Mouse (Mus musculus): ENCODE results near the gene Babam2.

Gene Babam2

GRCm38 (mm10) chr5:32001771-32002170, 304.3 kb downstream of the Babam2 start:
- DNase-seq: no peak

DNA sequence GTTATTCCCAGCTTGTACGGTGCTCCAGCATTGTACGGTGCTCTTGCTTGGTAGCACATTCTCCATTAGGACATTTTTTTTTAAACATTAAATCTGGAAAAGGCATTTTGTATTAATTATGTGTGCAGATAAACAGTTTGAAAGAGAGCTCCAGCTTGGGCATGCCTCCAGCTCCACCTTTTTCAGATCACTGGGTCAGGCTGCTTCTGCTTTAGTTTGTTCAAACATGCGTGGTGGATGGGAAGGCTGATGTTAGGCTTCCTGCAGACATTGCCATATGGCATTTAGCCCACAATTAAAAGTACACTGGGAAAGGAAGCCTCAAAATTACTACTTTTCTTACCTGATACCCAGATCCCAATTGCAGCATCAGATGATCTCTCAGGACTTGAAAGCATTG, 310.9 kb downstream of the Babam2 start:
- DNase-seq: peak in 1 of 2 experiments; percentile 27

- no peak for DNase-seq
These were observed 312.6 kb downstream of the Babam2 start for GRCm38 (mm10) chr5:32010056-32010455.

DNA sequence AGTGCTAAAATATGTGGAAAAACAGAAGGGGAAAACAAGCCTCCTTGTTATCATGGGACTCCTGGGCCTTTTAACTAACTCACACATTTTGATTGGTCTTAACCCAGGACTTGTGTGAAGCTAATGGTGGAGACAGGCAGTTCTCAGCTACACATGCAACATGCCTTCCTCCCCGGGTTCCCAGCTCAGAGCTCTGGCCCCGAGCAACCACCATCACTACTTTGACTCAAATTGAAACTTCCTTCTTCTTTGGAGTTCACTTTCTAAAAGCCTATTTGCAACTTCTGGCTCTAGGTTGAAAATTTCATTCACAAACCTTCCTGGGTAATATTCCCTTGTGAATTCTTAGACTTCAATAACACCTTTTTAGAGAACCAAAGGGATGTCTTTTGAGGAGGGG, 315.6 kb downstream of the Babam2 start:
- DNase-seq: no peak

GRCm38 (mm10) chr5:32014786-32015185, 317.3 kb downstream of the Babam2 start:
- no peak for DNase-seq

GRCm38 (mm10) chr5:32015949-32016478, 318.5 kb downstream of the Babam2 start:
- DNase-seq: no peak

GRCm38 (mm10) chr5:32017686-32018085, 320.2 kb downstream of the Babam2 start:
- no peak for DNase-seq

DNA sequence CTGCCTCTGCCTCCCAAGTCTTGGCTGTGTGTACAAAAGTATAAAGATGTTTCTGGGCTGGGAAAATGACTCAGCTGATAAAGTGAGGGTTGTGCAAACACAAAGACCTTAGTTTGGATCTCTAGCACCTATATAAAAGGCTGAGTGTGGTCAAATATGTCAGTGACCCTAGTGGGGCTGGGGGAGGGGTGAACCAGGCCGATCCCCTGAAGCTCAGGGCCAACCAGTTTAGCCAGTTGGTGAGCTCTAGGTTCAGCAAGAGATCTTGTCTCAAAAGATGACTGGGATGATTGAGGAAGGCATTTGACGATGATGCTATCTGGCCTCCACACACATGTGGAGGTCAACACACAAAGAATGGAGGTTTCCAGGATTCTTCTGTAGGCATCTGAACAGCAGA, 320.8 kb downstream of the Babam2 start:
- DNase-seq: no peak

DNA sequence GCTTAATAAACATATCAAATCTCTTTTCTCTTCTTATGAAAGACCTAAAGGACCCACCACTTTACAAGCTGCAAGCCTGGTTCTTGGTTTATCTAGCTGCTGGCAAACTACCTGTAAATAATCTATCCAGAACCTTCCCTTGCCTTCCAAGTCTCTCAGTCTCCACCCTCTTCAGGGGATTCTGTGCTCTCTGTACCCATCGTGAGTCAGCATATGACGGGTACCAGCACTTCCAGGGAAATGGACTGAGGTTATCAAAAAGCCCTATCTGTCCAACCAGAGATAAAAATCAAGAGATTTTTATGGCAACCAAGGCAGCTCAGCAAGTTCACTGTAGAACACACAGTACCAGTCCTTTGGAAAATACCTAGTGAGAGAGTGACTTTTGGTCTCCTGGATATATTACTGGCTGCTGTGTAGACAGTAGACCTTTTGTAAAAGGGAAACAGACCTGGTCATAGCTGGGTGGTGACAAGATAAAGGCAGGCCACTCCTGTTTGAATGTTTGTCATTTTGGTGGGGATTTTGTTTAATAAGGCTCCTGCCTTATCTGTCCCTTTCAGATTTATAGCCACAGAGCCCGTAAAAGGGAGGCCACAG, 332.4 kb downstream of the Babam2 start:
- DNase-seq: no peak

DNA sequence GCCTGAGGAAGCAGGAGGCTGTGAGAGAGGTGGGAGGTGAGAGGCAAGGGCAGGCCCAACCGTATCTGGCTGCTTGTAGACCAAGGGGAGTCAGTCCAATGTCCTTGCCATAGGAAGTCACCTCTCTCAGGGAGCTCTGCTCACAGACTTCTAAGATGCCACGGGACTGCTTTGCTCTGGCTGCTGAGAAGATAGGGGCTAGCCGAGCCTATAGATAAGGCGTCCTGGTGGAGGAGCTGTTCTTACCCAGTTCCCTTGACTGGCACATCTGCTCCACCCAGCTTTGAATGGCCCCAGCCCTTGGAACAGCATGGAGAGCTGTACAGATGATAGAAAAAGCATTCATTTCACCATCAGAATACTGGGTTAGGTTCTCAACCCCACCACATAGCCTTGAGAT, 335.7 kb downstream of the Babam2 start:
- no peak for DNase-seq

GRCm38 (mm10) chr5:32033621-32034020, 336.1 kb downstream of the Babam2 start:
- DNase-seq: no peak

- DNase-seq: no peak
These were observed 337.1 kb downstream of the Babam2 start for GRCm38 (mm10) chr5:32034475-32035054.

GRCm38 (mm10) chr5:32035721-32036320, 338.3 kb downstream of the Babam2 start:
- no peak for DNase-seq

GRCm38 (mm10) chr5:32036896-32037295, 339.4 kb downstream of the Babam2 start:
- DNase-seq: peak; percentile 39 to 60

- no peak for DNase-seq
These were observed 340.1 kb downstream of the Babam2 start for GRCm38 (mm10) chr5:32037546-32037945.

DNA sequence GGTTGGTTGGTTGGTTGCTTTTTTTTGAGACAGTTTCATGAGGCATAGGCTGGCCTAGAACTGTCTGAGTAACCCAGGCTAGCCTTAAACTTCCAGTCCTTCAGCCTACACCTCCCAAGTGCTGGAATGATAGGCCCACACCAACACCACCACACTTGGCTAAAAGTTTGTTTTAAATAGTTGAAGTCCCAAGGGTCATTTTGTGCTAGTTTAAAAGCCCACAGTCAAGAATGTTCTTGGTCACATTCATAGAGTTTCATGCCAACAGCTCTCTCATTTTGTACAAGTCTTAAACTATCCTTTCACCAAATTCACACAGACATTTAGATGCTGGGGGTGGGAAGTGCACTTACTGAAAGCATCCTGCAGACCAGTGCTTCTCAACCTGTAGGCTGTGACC, 341.5 kb downstream of the Babam2 start:
- no peak for DNase-seq

GRCm38 (mm10) chr5:32039511-32039910, 342.0 kb downstream of the Babam2 start:
- DNase-seq: no peak

DNA sequence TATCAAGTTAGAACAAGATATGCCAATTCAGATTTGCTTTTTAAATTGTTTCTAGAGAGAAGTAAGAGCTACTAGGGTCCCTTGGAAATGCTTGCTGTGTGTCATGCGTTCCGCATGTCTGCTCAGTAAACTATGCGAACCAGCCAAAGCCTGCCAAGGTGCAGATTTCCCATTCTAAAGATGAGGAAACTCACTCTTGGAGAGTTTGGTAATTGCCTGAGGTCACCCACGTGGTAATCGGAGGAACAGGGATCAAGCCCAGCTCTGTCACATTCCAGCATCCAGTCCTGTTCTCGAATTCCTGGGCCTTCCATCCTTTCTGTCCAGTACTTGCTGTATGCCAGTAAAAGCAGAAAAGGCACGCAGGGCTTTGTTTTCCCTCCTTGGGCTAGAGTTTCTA, 345.7 kb downstream of the Babam2 start:
- DNase-seq: no peak

GRCm38 (mm10) chr5:32043996-32044395, 346.5 kb downstream of the Babam2 start:
- no peak for DNase-seq

DNA sequence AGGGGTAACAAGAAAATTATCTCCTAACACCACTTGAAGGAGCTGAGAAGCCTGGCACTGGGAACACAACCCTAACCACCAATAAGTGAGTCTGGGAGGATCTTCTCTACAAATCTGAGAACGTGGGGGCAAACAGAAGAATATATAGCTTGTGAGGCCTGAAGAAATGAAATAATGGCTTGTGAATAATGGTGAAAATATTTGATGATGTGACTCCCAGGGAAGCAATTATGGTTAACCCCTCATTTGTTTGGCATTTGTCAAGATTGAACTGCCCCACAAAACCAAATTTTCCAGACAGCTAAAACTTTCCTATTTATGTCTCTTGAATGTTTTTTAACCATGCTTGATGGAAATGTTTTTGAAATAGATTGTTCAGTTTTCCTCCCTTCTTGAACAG, 354.4 kb downstream of the Babam2 start:
- DNase-seq: no peak

- DNase-seq: no peak
These were observed 355.0 kb downstream of the Babam2 start for GRCm38 (mm10) chr5:32052467-32052866.

DNA sequence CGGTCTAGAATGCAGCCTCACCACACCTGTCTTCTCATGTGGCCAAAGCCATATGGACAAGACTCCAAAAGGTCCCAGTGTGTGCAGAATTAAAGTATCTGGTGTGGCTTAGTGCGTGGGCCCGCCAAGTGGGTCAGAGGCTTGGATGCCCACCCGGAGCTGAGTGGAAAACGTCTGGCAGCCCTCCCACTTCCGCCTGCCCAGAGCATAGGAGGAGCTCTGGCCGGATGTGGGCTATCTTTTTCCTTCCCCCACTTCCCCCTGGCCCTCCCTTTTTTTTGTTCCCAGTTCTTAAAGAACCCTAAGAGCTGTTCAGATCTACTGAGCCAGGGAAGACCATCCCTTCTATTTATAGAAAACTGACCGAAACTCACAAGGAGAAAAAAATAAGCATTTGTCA, 356.0 kb downstream of the Babam2 start:
- peak in 1 of 2 experiments; percentile 32 for DNase-seq

DNA sequence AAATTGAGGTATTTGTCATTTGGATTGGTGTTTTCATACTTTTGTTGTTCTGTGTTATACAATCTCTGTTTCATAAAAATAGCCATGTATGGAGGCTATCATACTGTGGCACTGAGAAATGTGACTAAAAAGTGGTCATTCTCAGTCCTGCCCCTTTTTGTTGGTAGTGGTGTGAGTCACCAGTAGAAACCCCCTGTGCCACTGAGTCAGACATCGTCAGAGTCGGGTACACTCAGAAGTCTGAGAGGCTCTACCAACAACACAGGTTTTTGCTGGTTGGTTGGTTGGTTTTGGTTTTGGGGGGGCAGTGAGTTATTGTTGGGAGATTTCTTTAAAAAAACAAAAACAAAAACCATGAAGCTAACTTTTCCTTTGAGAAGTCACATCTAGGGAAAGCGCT, 358.2 kb downstream of the Babam2 start:
- no peak for DNase-seq

DNA sequence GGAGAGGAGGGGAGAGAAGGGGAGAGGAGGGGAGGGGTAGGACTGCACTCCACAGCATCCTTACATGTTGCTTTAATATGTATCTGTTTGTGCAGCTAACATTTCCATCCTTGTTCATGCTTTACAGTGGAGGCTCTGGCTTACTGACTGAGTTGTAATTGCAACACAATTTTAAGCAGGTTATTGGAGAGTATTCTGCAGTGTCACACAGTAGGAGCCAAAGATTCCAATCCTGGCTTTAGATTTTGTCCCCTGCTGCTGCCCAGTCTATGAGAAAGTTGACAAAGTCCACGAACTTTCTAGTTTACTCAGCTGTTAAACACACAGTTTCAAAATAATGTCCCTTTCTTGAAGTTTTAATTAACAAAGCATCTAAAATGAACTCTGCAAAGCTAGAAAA, 358.6 kb downstream of the Babam2 start:
- no peak for DNase-seq
